Mouse (Mus musculus) forebrain, embryonic 11.5 days (tissue): ENCODE measurements around the gene Rp2. TPM values are rescaled to one million over a fixed set of nuclear protein-coding genes. Genes with fewer than 3 reads are reported as not detected.

Source experiments
- ATAC-seq: fragments of 200-750 bp; cut with Nextera tagmentation; replicated peaks from 2 replicates; pipeline ENCODE4 v1.8.0; 2017; ENCODE audit warnings: moderate TSS enrichment; ENCODE audit not compliant: low FRiP score
- DNase-seq: peaks from one replicate; pipeline ENCODE4 v3.0.0-alpha.2; 2017; ENCODE audit warnings: low spot score
- H3K27ac ChIP-seq: fragments of 300-500 bp; sonication (generic); 2 replicates; pipeline ENCODE4 v1.5.1; 2014; ENCODE audit warnings: low read depth, low read length
- H3K27me3 ChIP-seq: fragments of 300-500 bp; sonication (generic); 2 replicates; pipeline ENCODE4 v1.6.1; 2014; ENCODE audit warnings: mild to moderate bottlenecking, low read length, mixed read lengths; ENCODE audit not compliant: control insufficient read depth, insufficient read depth
- H3K36me3 ChIP-seq: fragments of 300-500 bp; sonication (generic); 2 replicates; pipeline ENCODE4 v1.6.1; 2014; ENCODE audit warnings: mild to moderate bottlenecking, low read length, moderate library complexity, mixed read lengths; ENCODE audit not compliant: control insufficient read depth, insufficient read depth
- H3K4me1 ChIP-seq: fragments of 300-500 bp; sonication (generic); replicated peaks from 2 replicates; pipeline ENCODE4 v1.6.1; 2014; ENCODE audit warnings: low read length, mixed read lengths; ENCODE audit not compliant: control insufficient read depth, insufficient read depth
- H3K4me2 ChIP-seq: fragments of 300-500 bp; sonication (generic); 2 replicates; pipeline ENCODE4 v1.6.1; 2014; ENCODE audit warnings: low read depth, mild to moderate bottlenecking, low read length, moderate library complexity, mixed read lengths; ENCODE audit not compliant: severe bottlenecking
- H3K4me3 ChIP-seq: fragments of 300-500 bp; sonication (generic); 2 replicates; pipeline ENCODE4 v1.5.1; 2014; ENCODE audit warnings: low read depth, low read length
- H3K9ac ChIP-seq: fragments of 300-500 bp; sonication (generic); 2 replicates; pipeline ENCODE4 v1.6.1; 2014; ENCODE audit warnings: low read length
- H3K9me3 ChIP-seq: fragments of 300-500 bp; sonication (generic); 2 replicates; pipeline ENCODE4 v1.6.1; 2016; ENCODE audit warnings: low read length, mixed read lengths; ENCODE audit not compliant: control insufficient read depth
- WGBS: fragments of 180-500 bp; shearing (Covaris S2); extraction: QIAGEN DNeasy Blood & Tissue Kit; methylation state at CpG from one replicate; pipeline ENCODE4 v1.1.7; 2014; 5-methylcytosine and 5-hydroxymethylcytosine counted together
- polyA plus RNA-seq: library from polyadenylated mRNA; unstranded; fragments of >200 nt; fragmentation: Nextera tagmentation; extraction: Ambion mirVana; gene quantifications from 2 replicates; pipeline ENCODE4 v1.2.1, GENCODE M21; 2014

The Rp2 gene
- polyA plus RNA-seq, 1 experiment from 2014 or later, result 26.5 TPM

DNA sequence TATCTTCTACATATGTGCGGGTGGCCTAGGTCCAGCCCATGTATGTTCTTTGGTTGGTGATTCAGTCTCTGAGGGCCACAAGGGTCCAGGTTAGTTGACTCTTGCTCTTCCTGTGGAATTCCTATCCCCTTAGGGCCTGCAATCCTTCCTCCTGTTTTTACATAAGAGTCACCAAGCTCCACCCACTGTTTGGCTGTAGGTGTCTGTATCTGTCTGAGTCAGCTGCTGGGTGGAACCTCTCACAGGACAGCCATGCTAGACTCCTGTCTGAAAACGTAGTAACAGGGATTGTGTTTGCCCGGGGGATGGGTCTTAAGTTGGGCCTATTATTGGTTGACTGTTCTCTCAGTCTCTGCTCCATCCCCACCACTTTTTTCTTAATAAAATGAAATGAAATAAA lies 47.9 kb downstream of the Rp2 start:
- Histone ChIP-seq H3K4me3 (no peak overlapping the region), H3K4me2 (no peak overlapping the region), H3K36me3 (no peaks in the 10 kb centered on the region), H3K27ac (no peak overlapping the region), H3K9me3 (no peaks in the 10 kb centered on the region), H3K9ac (no peak overlapping the region), H3K4me1 (no peaks in the 10 kb centered on the region), H3K27me3 (no peaks in the 10 kb centered on the region)
- no peak for ATAC-seq
- 84% methylated on average over 3 of the region's 3 CpGs for WGBS
- DNase-seq, result no peak

GRCm38 (mm10) chrX:20414885-20415622 lies 50.8 kb downstream of the Rp2 start:
- Histone ChIP-seq H3K4me1 (no peaks in the 10 kb centered on the region), H3K4me3 (no peak overlapping the region), H3K4me2 (no peak overlapping the region), H3K9ac (no peak overlapping the region), H3K27ac (no peak overlapping the region), H3K9me3 (no peaks in the 10 kb centered on the region), H3K27me3 (no peaks in the 10 kb centered on the region), H3K36me3 (no peaks in the 10 kb centered on the region)
- WGBS, result 57% methylated on average over 10 of the region's 10 CpGs
- no peak for ATAC-seq
- DNase-seq, result peak; percentile 49

- H3K27ac ChIP-seq, result no peak overlapping the region
- H3K36me3 ChIP-seq, result no peaks in the 10 kb centered on the region
- ATAC-seq (no peak), DNase-seq (no peak)
- no peak overlapping the region for H3K4me2 ChIP-seq
- H3K4me1 ChIP-seq, result no peaks in the 10 kb centered on the region
- H3K27me3 ChIP-seq, result no peaks in the 10 kb centered on the region
- WGBS, result 85% methylated on average over 2 of the region's 2 CpGs
- no peaks in the 10 kb centered on the region for H3K9me3 ChIP-seq
- no peak overlapping the region for H3K9ac ChIP-seq
- H3K4me3 ChIP-seq, result no peak overlapping the region
These were observed 54.2 kb downstream of the Rp2 start for GRCm38 (mm10) chrX:20418461-20418860.

DNA sequence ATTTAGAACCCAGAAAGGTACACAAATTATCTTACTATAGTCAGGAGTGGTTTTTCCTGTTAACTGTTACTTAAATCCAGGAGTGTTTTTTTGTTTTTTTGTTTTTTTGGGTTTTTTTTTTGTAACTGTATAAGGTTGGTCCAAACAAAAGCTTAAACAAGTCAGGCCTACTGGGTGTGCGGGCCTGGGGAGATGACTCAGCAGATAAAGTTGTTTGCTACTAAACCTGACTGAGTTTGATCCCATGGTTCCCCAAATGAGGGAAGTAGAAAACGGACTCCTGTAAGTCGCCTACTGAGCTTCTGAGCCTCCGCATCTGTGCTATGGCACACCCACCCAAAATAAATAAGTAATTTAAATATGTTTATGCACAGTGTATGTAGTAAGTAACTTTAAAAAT lies 55.3 kb downstream of the Rp2 start:
- Histone ChIP-seq H3K4me1 (no peaks in the 10 kb centered on the region), H3K4me2 (no peak overlapping the region), H3K36me3 (no peaks in the 10 kb centered on the region), H3K27me3 (no peaks in the 10 kb centered on the region), H3K27ac (no peak overlapping the region), H3K9ac (no peak overlapping the region), H3K4me3 (no peak overlapping the region), H3K9me3 (no peaks in the 10 kb centered on the region)
- no peak for ATAC-seq
- DNase-seq, result no peak
- WGBS, result 85% methylated on average over 4 of the region's 4 CpGs

DNA sequence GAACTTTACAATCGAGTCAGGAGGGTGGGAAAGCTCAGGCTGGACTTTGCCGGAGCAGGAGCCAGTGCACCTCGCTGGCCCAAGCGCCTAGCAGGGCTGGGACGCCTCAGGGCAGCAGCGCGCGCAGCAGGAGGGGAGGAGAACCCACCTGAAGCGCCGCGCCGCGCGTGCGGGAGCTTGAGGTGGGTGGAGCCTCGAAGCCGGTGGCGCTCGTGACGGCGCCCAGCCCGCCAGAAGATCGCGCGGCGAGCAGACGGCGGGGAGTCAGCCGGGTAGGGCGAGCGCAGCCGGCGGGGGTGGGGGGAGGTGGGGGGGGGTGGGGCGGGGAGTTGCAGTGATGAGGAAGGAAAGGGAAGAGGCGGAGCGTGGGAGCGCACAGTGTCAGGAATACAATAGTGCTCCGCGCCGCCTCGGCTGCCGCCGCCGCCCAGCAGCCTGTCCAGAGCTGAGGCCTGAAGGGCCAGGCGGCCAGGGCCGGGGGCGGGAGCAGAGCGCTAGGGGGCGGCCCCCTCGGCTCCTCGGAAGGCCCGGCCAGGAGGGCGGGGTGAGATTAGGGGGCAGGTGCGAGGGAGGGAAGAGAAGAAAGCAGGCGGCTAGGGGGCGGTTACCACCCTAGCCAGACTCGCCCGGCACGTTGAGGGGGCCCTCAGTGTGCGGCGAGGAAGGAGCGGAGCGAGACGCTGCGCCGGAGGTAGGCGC lies 61.0 kb downstream of the Rp2 start, which contains the start of gene Jade3:
Gene Jade3, plus strand, starts transcription at position 549 of the 699 bp plus-strand sequence.
- Histone ChIP-seq H3K4me3 (peak within 1 kb of the TSS; percentile 52), H3K4me1 (no peaks in the 10 kb centered on the region), H3K36me3 (no peaks in the 10 kb centered on the region), H3K27ac (peak within 1 kb of the TSS; percentile 59), H3K27me3 (no peaks in the 10 kb centered on the region), H3K9me3 (no peaks in the 10 kb centered on the region), H3K9ac (peak within 1 kb of the TSS; percentile 73), H3K4me2 (peak within 1 kb of the TSS; percentile 52)
- DNase-seq (peak; percentile 89), ATAC-seq (peak; percentile 98)
- 24% methylated on average over 32 of the region's 67 CpGs for WGBS

DNA sequence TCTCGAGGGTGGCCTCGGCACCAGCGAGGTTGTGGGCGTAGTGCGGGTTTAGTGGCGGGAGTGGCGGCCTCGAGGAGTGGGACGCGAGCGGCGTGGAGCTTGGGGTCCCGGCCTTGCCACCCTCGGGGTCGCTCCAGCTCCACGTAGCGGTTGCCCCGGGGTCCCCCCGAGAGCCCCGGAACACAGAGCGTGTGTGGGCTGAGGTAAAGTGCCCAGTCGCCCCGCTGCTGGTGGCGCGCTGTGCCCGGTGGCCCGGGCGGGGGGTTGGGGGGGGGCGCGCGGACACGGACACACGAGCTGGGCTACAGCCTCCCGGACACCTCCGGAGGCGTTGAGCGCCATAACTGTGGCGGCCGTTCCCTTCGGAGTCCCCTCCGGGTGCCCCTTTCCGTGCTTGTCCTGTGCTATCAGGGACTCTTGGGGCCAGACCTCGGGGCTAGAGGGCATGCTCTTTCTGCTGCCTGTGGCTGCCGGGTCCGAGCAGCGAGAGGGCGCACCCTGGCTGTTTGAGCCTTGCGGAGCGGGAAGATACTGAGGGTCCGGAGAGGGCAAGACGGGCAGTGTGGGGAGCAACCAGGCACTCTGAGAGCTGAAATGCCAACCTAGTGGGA lies 61.7 kb downstream of the Rp2 start:
- Histone ChIP-seq H3K9me3 (no peaks in the 10 kb centered on the region), H3K9ac (peak overlapping the region; percentile 73), H3K36me3 (no peaks in the 10 kb centered on the region), H3K4me1 (no peaks in the 10 kb centered on the region), H3K27me3 (no peaks in the 10 kb centered on the region), H3K4me2 (peak overlapping the region; percentile 52), H3K4me3 (peak overlapping the region; percentile 52), H3K27ac (peak overlapping the region; percentile 59)
- 27% methylated on average over 31 of the region's 51 CpGs for WGBS
- DNase-seq (peak; percentile 72), ATAC-seq (peak; percentile 33)

Other genes with a start within 250 kb of the Rp2 start
- gene Slc9a7, start 72.7 kb upstream of the Rp2 start, polyA plus RNA-seq, result 1.4 and 1.6 TPM in 2 replicates
- 10.7 and 11.7 TPM in 2 replicates for gene Jade3, start 61.2 kb downstream of the Rp2 start, polyA plus RNA-seq
- gene Rgn, start 185.3 kb downstream of the Rp2 start, polyA plus RNA-seq, result 0.15 and 0.28 TPM in 2 replicates